8 mouse cellular contexts compared by ENCODE assay signal in the genomic region with DNA sequence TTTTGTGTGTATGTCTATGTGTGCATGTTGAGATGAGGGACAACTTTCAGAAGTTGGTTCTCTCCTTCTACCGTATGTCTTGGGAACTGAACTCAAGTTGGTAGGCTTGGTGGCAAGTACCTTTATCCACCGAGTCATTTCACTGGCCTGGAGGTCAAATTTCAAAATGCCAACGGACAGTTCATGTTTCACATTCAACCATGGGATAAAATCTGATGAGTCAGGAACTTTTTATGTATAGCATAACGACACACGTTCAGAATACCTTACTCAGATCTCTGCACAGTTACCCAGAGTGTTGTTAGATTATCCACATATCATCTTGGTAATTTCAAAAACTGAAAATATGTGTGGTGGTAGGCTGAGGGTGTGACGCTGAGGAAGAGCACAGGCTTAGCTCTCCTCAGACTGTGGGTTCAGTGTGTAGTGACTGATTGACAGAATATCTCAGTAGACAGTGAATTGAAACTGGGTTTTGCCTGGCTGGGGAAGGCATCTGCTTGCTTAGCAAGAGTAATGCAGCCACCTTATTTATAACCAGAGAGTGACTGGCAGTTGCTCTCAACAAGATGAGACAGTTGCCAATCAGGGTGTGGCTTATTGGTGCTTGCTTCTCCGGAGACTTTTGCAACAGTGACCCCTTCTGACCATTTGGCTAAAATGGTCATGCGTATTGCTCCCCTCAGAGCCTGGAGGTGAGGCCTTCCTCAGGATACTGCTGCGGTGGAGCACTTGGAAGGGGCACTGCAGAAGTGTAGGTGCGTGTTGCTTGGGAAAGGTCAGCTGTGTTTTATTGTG. TPM values are rescaled to one million over a fixed set of nuclear protein-coding genes. Genes with fewer than 3 reads are reported as not detected.
DNase-seq lines count a peak whose midpoint lies in the region.

No protein-coding gene starts in this region.

- peak; percentile 21 for DNase-seq in right cerebral cortex, adult 18-20 months
- DNase-seq in right cerebral cortex, postnatal 14 days = no peak
- peak; percentile 48 to 83 for DNase-seq in adrenal gland, adult (ENCODE audit: inconsistent age in 2 of 2, low spot score in 1 of 2)
- peak; percentile 74 for DNase-seq in embryo, embryonic 10 days (ENCODE audit: low spot score)
- peak; percentile 86 to 88 for DNase-seq in heart, postnatal 10 days
- DNase-seq in layer of hippocampus, postnatal 36 days = peak; percentile 34 to 39
- peak; percentile 12 to 27 for DNase-seq in monocyte, adult 2 months (ENCODE audit: low read depth in 1 of 2, low spot score in 2 of 2)
- peak; percentile 39 for DNase-seq in thymus, postnatal 4 days

- intact Hi-C loops in heart, postnatal 10 days (cut with DNase I) = loop anchor here (2.0 to 5.0 kb wide), 3 partner anchors 27 to 340 kb away; partner anchors contain the start of gene Pcyt1a

RNA-seq across cellular contexts. Expression of gene Pcyt1a, which starts 27.1 kb away (rescaled TPM):
- 100 to 1,000 TPM in 1 of 2 experiments, 10 to 100 TPM in 1; 98.6 to 107 TPM for total RNA-seq in heart, postnatal 10 days (2021)
- 10 to 100 TPM; 35.0 to 38.6 TPM for total RNA-seq in layer of hippocampus, postnatal 36 days (2021)

RNA-seq across cellular contexts. Expression of gene Slc51a, which starts 29.9 kb away (rescaled TPM):
- total RNA-seq in heart, postnatal 10 days (2021) = 1 to 10 TPM; 3.4 to 4.2 TPM
- not detected for total RNA-seq in layer of hippocampus, postnatal 36 days (2021)

RNA-seq across cellular contexts. Expression of gene Zdhhc19, which starts 38.3 kb away (rescaled TPM):
- not detected for total RNA-seq in heart, postnatal 10 days (2021)
- not detected for total RNA-seq in layer of hippocampus, postnatal 36 days (2021)

RNA-seq across cellular contexts. Expression of gene Tctex1d2, which starts 38.3 kb away (rescaled TPM):
- total RNA-seq in heart, postnatal 10 days (2021) = 1 to 10 TPM; 5.5 to 5.6 TPM
- total RNA-seq in layer of hippocampus, postnatal 36 days (2021) = 10 to 100 TPM; 12.0 to 13.2 TPM

RNA-seq across cellular contexts. Expression of gene Tm4sf19, which starts 57.5 kb away (rescaled TPM):
- total RNA-seq in heart, postnatal 10 days (2021) = not detected
- under 1 TPM in 1 of 2 experiments, not detected in 1; 0.27 TPM for total RNA-seq in layer of hippocampus, postnatal 36 days (2021)

Comparison
In these comparisons a context has a peak if more than half of its experiments do, and no peak if none do; other contexts are left out.
1. RNA of gene Slc51a, which starts 29.9 kb away (total RNA-seq): 3.4 to 4.2 TPM in heart, postnatal 10 days; not detected in layer of hippocampus, postnatal 36 days; every median in the first group is over 4 times any median in the second.